Mouse (Mus musculus): ENCODE results near the gene Ebf1. TPM values are rescaled to one million over a fixed set of nuclear protein-coding genes. Genes with fewer than 3 reads are reported as not detected.

Ebf1 gene
- polyA plus RNA-seq, 1 experiment, result not detected

DNA sequence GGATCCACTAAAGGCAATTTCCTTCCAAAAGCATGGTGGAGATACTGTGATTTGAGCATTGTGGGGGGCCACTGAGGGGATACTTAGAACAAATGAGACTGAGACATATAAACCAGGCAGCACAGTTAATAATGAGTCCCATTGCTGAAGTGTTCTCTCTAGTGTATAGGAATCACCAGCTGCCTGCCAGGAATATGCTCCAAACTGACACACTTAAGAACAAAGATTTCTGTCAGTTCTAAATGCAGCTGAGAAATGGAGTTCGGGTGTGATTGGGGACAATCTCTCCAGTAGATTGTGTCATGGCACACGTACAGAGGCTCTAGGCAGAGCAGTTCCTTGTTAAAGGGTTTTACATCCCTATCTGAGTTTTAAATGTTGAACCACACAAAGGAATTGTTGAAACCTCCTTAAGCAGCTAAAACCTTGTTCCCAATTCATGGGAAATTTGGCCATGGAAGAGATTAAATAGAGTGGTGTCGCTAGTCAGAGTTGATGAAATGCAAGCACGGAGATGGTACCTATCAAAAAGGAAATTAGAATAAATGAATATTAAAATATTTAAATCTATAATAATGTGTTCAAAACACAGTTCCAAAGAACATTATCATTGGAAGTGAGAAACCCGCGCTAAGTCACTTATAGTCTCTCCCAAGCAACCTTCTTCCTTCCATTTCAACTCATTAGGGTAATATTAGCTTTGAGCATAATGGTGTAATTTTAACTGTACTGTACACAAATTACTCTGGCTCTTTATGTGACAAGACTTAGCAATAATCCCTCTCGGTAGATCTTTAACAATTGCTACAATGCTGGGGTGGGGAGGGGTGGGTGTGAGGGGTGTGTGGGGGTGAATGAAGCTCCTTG lies 438.9 kb downstream of the Ebf1 start:
- no peak overlapping the region for H3K27ac ChIP-seq (ENCODE audit: insufficient read depth, low read depth, low read length)
- WGBS, result 41% methylated on average over 7 of the region's 7 CpGs
- H3K4me1 ChIP-seq (ENCODE audit: control insufficient read depth, insufficient read depth, low read length), result no peaks in the 10 kb centered on the region
- H3K4me3 ChIP-seq (ENCODE audit: insufficient read depth, low read depth, low read length), result no peak overlapping the region
- TF ChIP-seq CTCF (IDR thresholded peaks at IDR 0.05; ENCODE audit: insufficient read depth, low read depth, low read length), result no peak
- no peak for TF ChIP-seq POLR2A (IDR thresholded peaks at IDR 0.05; ENCODE audit: insufficient read depth, low read depth, low read length)

Other genes with a start within 250 kb of the Ebf1 start
- not detected in 2 replicates for gene Il12b, start 217.3 kb upstream of the Ebf1 start, polyA plus RNA-seq (2012; ENCODE audit: insufficient read depth, insufficient read length, low replicate concordance, missing spikeins)
- not detected in 2 replicates for gene Ublcp1, start 146.8 kb upstream of the Ebf1 start, polyA plus RNA-seq (2012; ENCODE audit: insufficient read depth, insufficient read length, low replicate concordance, missing spikeins)
- gene Rnf145, start 98.4 kb upstream of the Ebf1 start, polyA plus RNA-seq (2012; ENCODE audit: insufficient read depth, insufficient read length, low replicate concordance, missing spikeins), result 193 and 247 TPM in 2 replicates

Measured in olfactory bulb, adult 2 months (tissue).